In genomic region chr8:103913927-103914640, GRCm38 (mm10) we compare ENCODE assay signal across 9 mouse cellular contexts.
DNase-seq lines count a peak whose midpoint lies in the region; ATAC-seq and TF ChIP-seq lines count a peak whose summit lies in the region.
"Had no signal": no experiment of that assay in that cellular context is flagged by ENCODE, and none has a peak within 500 bp of the region (broad histone marks: within the 10 kb centered on the region; RNA-seq: fewer than 3 reads in every experiment).

No protein-coding gene starts in this region.

- H3K4me2 ChIP-seq in stomach, postnatal 0 days (replicated peaks; ENCODE audit: low read depth), result no peak overlapping the region
- H3K4me2 ChIP-seq: neural tube, embryonic 13.5 days had no signal

- H3K36me3 ChIP-seq in heart, embryonic 10.5 days, result no peaks in the 10 kb centered on the region
- H3K36me3 ChIP-seq in stomach, postnatal 0 days (ENCODE audit: control insufficient read depth, insufficient read depth, low read length), result no peaks in the 10 kb centered on the region
- H3K36me3 ChIP-seq: neural tube, embryonic 13.5 days had no signal

- ATAC-seq in stomach, postnatal 0 days (ENCODE audit: low FRiP score, low TSS enrichment), result peak; percentile 47; the same call in 1 of the 2 replicates

- H3K9ac ChIP-seq in stomach, postnatal 0 days (ENCODE audit: low read length), result no peak overlapping the region
- H3K9ac ChIP-seq: neural tube, embryonic 13.5 days had no signal

- no peak overlapping the region for H3K27ac ChIP-seq in gastrocnemius, adult 2 months
- H3K27ac ChIP-seq in heart, embryonic 10.5 days, result peak overlapping the region; percentile 52
- H3K27ac ChIP-seq in stomach, postnatal 0 days (replicated peaks), result peak overlapping the region; percentile 56; the same call in 1 of the 2 replicates
- H3K27ac ChIP-seq: neural tube, embryonic 13.5 days had no signal

- H3K4me3 ChIP-seq in gastrocnemius, adult 2 months, result no peak overlapping the region
- H3K4me3 ChIP-seq in heart, embryonic 10.5 days, result no peak overlapping the region
- H3K4me3 ChIP-seq in stomach, postnatal 0 days (ENCODE audit: low read depth, low read length), result no peak overlapping the region
- H3K4me3 ChIP-seq: neural tube, embryonic 13.5 days had no signal

- peak; percentile 29; the same call in 1 of the 2 replicates for TF ChIP-seq CTCF in gastrocnemius, adult 2 months (IDR thresholded peaks at IDR 0.05)
- peak; percentile 76 for TF ChIP-seq CTCF in stomach, postnatal 0 days (IDR thresholded peaks at IDR 0.05; ENCODE audit: low read depth)

- intact Hi-C loops in gastrocnemius, adult 2 months (cut with DNase I), result no loop called here

- H3K4me1 ChIP-seq in heart, embryonic 10.5 days, result peaks cover 12% of the 10 kb centered on the region; the same call in 1 of the 2 replicates
- H3K4me1 ChIP-seq in stomach, postnatal 0 days (replicated peaks; ENCODE audit: control insufficient read depth, insufficient read depth), result 0 out of 2 replicates have a peak, but pooled peaks cover 2% of the 10 kb centered on the region
- H3K4me1 ChIP-seq: neural tube, embryonic 13.5 days had no signal

- no peak for DNase-seq in gastrocnemius, adult 2 months
- no peak for DNase-seq in gastrocnemius, adult 18-20 months (ENCODE audit: low spot score)
- DNase-seq in adrenal gland, postnatal 10 days, result peak; percentile 33
- peak; percentile 82 for DNase-seq in heart, embryonic 10.5 days (ENCODE audit: low spot score)
- peak; percentile 13 to 24 for DNase-seq in layer of hippocampus, adult 8-10 months (ENCODE audit: low spot score in 2 of 2)
- DNase-seq in lung, postnatal 4 days, result peak; percentile 14 to 42
- DNase-seq in stomach, postnatal 0 days (ENCODE audit: low spot score), result peak; percentile 24
- no peak for DNase-seq in thymus, postnatal 36 days

- 39% methylated on average over 6 of the region's 6 CpGs for WGBS in heart, embryonic 10.5 days
- 24% methylated on average over 6 of the region's 6 CpGs for WGBS in stomach, postnatal 0 days

- no peak for TF ChIP-seq EP300 in stomach, postnatal 0 days (optimal IDR thresholded peaks at IDR 0.05)

- H3K27me3 ChIP-seq in heart, embryonic 10.5 days (ENCODE audit: insufficient read depth, poor library complexity, severe bottlenecking), result no peaks in the 10 kb centered on the region
- no peaks in the 10 kb centered on the region for H3K27me3 ChIP-seq in stomach, postnatal 0 days (ENCODE audit: control insufficient read depth, insufficient read depth, low read length)
- H3K27me3 ChIP-seq: neural tube, embryonic 13.5 days had no signal

- H3K9me3 ChIP-seq in heart, embryonic 10.5 days, result no peaks in the 10 kb centered on the region
- no peaks in the 10 kb centered on the region for H3K9me3 ChIP-seq in stomach, postnatal 0 days (ENCODE audit: control insufficient read depth, low read length)
- H3K9me3 ChIP-seq: neural tube, embryonic 13.5 days had no signal

Comparison
In these comparisons a context has a peak if more than half of its experiments do, and no peak if none do; other contexts are left out.
1. DNase-seq: peak in adrenal gland, postnatal 10 days (single experiment), heart, embryonic 10.5 days (single experiment), layer of hippocampus, adult 8-10 months (2 of 2), lung, postnatal 4 days (2 of 2) and stomach, postnatal 0 days (single experiment); none in gastrocnemius, adult 2 months (single experiment), gastrocnemius, adult 18-20 months (single experiment) and thymus, postnatal 36 days (0 of 2).